Mouse (Mus musculus): Measurements from ENCODE around the gene Tnrc6a.

DNA sequence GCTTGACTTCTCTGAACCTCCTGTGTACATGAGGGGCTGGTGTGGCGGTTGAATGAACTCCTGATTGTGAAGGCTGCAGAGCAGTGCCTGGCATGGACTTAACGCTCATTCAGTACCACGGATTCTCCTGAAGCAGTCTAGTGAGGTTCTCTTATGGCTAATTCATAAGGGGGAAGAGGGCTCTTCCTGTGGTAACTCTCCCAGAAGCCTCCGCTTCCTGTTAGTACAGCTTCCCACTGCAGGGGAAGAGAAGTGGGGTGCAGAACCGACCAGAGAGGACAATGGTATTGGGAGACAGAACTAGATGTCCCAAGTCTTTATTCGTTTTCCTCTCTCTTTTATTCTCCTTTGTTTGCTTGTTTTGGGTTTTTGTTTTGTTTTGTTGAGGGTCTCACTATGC is 116.4 kb downstream of the Tnrc6a start:
- no peak for TF ChIP-seq CTCF (IDR thresholded peaks at IDR 0.05)
- TF ChIP-seq EP300 (IDR thresholded peaks at IDR 0.05), result no peak

Measured in lung, postnatal 0 days (tissue).